Mouse (Mus musculus): ENCODE measurements at regions not wholly inside any gene's neighbourhood (a gene's known extent, or its start where the extent isn't known, plus 50 kb on each side); places are given as distances from the start of the nearest gene placed in this dataset.

DNA sequence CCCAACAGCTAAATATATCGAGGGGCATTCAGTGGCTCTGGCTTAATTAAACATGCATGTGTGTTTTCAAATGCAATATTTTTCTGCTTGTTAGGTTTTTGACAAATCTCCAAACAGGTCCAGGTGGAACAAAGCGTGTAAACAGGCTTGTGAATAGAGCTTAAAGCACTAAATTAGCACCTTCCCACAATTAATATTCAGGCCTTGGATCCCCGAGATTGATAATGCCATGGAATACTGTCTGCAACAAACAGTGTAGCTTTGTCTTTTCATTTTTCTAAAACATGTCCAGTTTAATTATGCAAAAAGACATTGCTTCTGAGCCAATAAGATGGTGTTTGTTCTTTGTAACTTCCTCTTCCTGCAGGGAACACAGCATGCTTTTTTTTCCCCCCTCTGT is 258.9 kb downstream of the Barhl2 start:
- TF ChIP-seq USF1 (IDR thresholded peaks at IDR 0.05; ENCODE audit: low read depth) (no peak), POLR2A (IDR thresholded peaks at IDR 0.05; ENCODE audit: insufficient read length, low read depth) (no peak), MAX (IDR thresholded peaks at IDR 0.05; ENCODE audit: low read depth) (no peak), TCF3 (IDR thresholded peaks at IDR 0.05; ENCODE audit: insufficient read length, low read depth) (no peak), REST (IDR thresholded peaks at IDR 0.05; ENCODE audit: insufficient read depth, insufficient read length) (no peak), TCF12 (IDR thresholded peaks at IDR 0.05; ENCODE audit: insufficient read depth, poor library complexity, severe bottlenecking) (no peak), MYOG (IDR thresholded peaks at IDR 0.05; ENCODE audit: control insufficient read depth in 1 of 3, insufficient read depth in 1 of 3, insufficient read length in 2 of 3, low read depth in 2 of 3) (no peak), E2F4 (IDR thresholded peaks at IDR 0.05; ENCODE audit: insufficient read depth) (no peak), CEBPB (IDR thresholded peaks at IDR 0.05; ENCODE audit: insufficient read depth, poor library complexity, severe bottlenecking) (no peak)
